Mouse (Mus musculus) CH12.LX (cell line): ENCODE measurements at regions not wholly inside any gene's neighbourhood (a gene's known extent, or its start where the extent isn't known, plus 50 kb on each side); places are given as distances from the start of the nearest gene placed in this dataset.

Experiments used
- DNase-seq: peaks from one replicate; pipeline ENCODE4 v3.0.0-alpha.2; 2013; ENCODE audit errors: extremely low read depth
- H3K27ac ChIP-seq: 2 replicates; pipeline ENCODE4 v1.5.1; 2012; ENCODE audit warnings: low read depth, mild to moderate bottlenecking, control low read depth, moderate library complexity; ENCODE audit not compliant: insufficient read depth
- H3K27me3 ChIP-seq: replicated peaks from 2 replicates; pipeline ENCODE3; 2012; ENCODE audit warnings: inconsistent platforms
- H3K36me3 ChIP-seq, 2 experiments: replicated peaks in 1 of 2; 2 replicates each; pipeline versions ENCODE3 to v1.6.1; 2012; ENCODE audit warnings: inconsistent platforms in 1 of 2, low read length in 1 of 2, mild to moderate bottlenecking in 1 of 2, mixed read lengths in 1 of 2, moderate library complexity in 1 of 2; ENCODE audit not compliant: control insufficient read depth in 1 of 2, insufficient read depth in 1 of 2
- H3K4me1 ChIP-seq, 2 experiments: 2 replicates each; pipeline ENCODE4 v1.6.1; 2012; ENCODE audit warnings: inconsistent platforms in 1 of 2, moderate library complexity in 1 of 2; ENCODE audit not compliant: insufficient read depth in 2 of 2, control insufficient read depth in 1 of 2
- H3K4me2 ChIP-seq: 2 replicates; pipeline ENCODE4 v1.6.1; 2012; ENCODE audit warnings: low read depth, mild to moderate bottlenecking, control low read depth; ENCODE audit not compliant: poor library complexity, insufficient read depth, severe bottlenecking
- H3K4me3 ChIP-seq, 3 experiments: fragments of 150-350 bp in 1 of 3; sonication (generic) in 1 of 3; replicated peaks in 1 of 3; 2 replicates each; pipeline versions ENCODE3 to v1.5.1; 2011 to 2012; ENCODE audit warnings: low read depth in 2 of 3, low read length in 2 of 3, mild to moderate bottlenecking in 2 of 3, moderate library complexity in 2 of 3, control low read depth in 1 of 3, improper control_type of control experiment in 1 of 3, inconsistent platforms in 1 of 3, mixed read lengths in 1 of 3; ENCODE audit not compliant: poor library complexity in 1 of 3
- H3K79me2 ChIP-seq: replicated peaks from 2 replicates; pipeline ENCODE4 v1.6.1; 2012; ENCODE audit warnings: mild to moderate bottlenecking, moderate library complexity; ENCODE audit not compliant: control insufficient read depth, poor library complexity, insufficient read depth, severe bottlenecking; ENCODE audit errors: extremely low read depth
- H3K9ac ChIP-seq: 2 replicates; pipeline ENCODE4 v1.6.1; 2012; ENCODE audit warnings: low read depth, mild to moderate bottlenecking, control low read depth, moderate library complexity; ENCODE audit not compliant: insufficient read depth
- H3K9me3 ChIP-seq: replicated peaks from 2 replicates; pipeline ENCODE3; 2012; ENCODE audit warnings: low read length, inconsistent platforms, mixed read lengths
- CHD1 ChIP-seq: IDR thresholded peaks from 2 replicates; pipeline ENCODE4 v1.6.1; 2012; ENCODE audit warnings: low read depth, low read length, improper control_type of control experiment, inconsistent platforms
- CHD2 ChIP-seq: IDR thresholded peaks from 2 replicates; pipeline ENCODE4 v1.6.1; 2011; ENCODE audit warnings: low read length, improper control_type of control experiment
- ELF1 ChIP-seq: IDR thresholded peaks from 2 replicates; pipeline ENCODE4 v1.6.1; 2014; ENCODE audit warnings: low read depth, mild to moderate bottlenecking, inconsistent platforms, low read length, improper control_type of control experiment
- GABPA ChIP-seq: IDR thresholded peaks from 2 replicates; pipeline ENCODE4 v1.6.1; 2012; ENCODE audit warnings: low read depth, low read length, improper control_type of control experiment, inconsistent platforms; ENCODE audit not compliant: insufficient replicate concordance
- HCFC1 ChIP-seq: IDR thresholded peaks from 2 replicates; pipeline ENCODE4 v1.6.1; 2012; ENCODE audit warnings: low read depth, mild to moderate bottlenecking, inconsistent platforms, low read length, improper control_type of control experiment
- IRF4 ChIP-seq: IDR thresholded peaks from 2 replicates; pipeline ENCODE4 v1.6.1; 2014; ENCODE audit warnings: low read depth, mild to moderate bottlenecking, inconsistent platforms, low read length, improper control_type of control experiment
- KAT2A ChIP-seq: IDR thresholded peaks from 2 replicates; pipeline ENCODE4 v1.6.1; 2012; ENCODE audit warnings: low read length, improper control_type of control experiment, inconsistent platforms; ENCODE audit not compliant: insufficient replicate concordance
- MAX ChIP-seq: IDR thresholded peaks from 2 replicates; pipeline ENCODE4 v1.6.1; 2011; ENCODE audit warnings: low read length, improper control_type of control experiment
- MEF2A ChIP-seq: IDR thresholded peaks from 2 replicates; pipeline ENCODE4 v1.6.1; 2014; ENCODE audit warnings: low read depth, mild to moderate bottlenecking, inconsistent platforms, low read length, improper control_type of control experiment, borderline replicate concordance
- MXI1 ChIP-seq: IDR thresholded peaks from 2 replicates; pipeline ENCODE4 v1.6.1; 2011; ENCODE audit warnings: mild to moderate bottlenecking, low read depth, low read length, improper control_type of control experiment
- MYC ChIP-seq: IDR thresholded peaks from 2 replicates; pipeline ENCODE4 v1.6.1; 2011; ENCODE audit warnings: low read depth, mild to moderate bottlenecking, improper control_type of control experiment, low read length
- PAX5 ChIP-seq: IDR thresholded peaks from 2 replicates; pipeline ENCODE4 v1.6.1; 2012; ENCODE audit warnings: low read length, inconsistent platforms, mixed read lengths
- POLR2A ChIP-seq: IDR thresholded peaks from 2 replicates; pipeline ENCODE4 v1.6.1; 2011; ENCODE audit warnings: low read depth, mild to moderate bottlenecking, improper control_type of control experiment, low read length
- SIN3A ChIP-seq: IDR thresholded peaks from 2 replicates; pipeline ENCODE4 v1.6.1; 2012; ENCODE audit warnings: low read length, improper control_type of control experiment, inconsistent platforms
- TBP ChIP-seq: conservative IDR thresholded peaks from 2 replicates; pipeline ENCODE4 v1.6.1; 2011; ENCODE audit warnings: low read depth, low read length, improper control_type of control experiment
- TCF12 ChIP-seq: IDR thresholded peaks from 2 replicates; pipeline ENCODE4 v1.6.1; 2014; ENCODE audit warnings: low read depth, mild to moderate bottlenecking, inconsistent platforms, low read length, improper control_type of control experiment
- UBTF ChIP-seq: IDR thresholded peaks from 2 replicates; pipeline ENCODE4 v1.6.1; 2012; ENCODE audit warnings: low read depth, mild to moderate bottlenecking, inconsistent platforms, low read length, improper control_type of control experiment, moderate library complexity
- USF1 ChIP-seq: IDR thresholded peaks from 2 replicates; pipeline ENCODE4 v1.6.1; 2014; ENCODE audit warnings: low read depth, mild to moderate bottlenecking, inconsistent platforms, low read length, improper control_type of control experiment
- ZC3H11A ChIP-seq: IDR thresholded peaks from 2 replicates; pipeline ENCODE4 v1.6.1; 2012; ENCODE audit warnings: low read depth, mild to moderate bottlenecking, inconsistent platforms, low read length, improper control_type of control experiment
- ZMIZ1 ChIP-seq: IDR thresholded peaks from 2 replicates; pipeline ENCODE4 v1.6.1; 2012; ENCODE audit warnings: low read depth, mild to moderate bottlenecking, inconsistent platforms, low read length, improper control_type of control experiment
- dilution Hi-C: fragments of 300-500 bp; cut with MboI; formaldehyde crosslinking; loops from 2 replicates; pipeline ENCODE4 v1.14.3; 2020; ENCODE audit warnings: low sequenced_read_pairs; ENCODE audit not compliant: extremely low pct_unique_long_range_greater_than_20kb, extremely low pct_ligation_motif_present
- in situ Hi-C: fragments of 300-500 bp; cut with MboI; formaldehyde crosslinking; loops from 3 replicates; pipeline ENCODE4 v1.14.3; 2019; ENCODE audit warnings: low sequenced_read_pairs, low pct_ligation_motif_present, low pct_unique_long_range_greater_than_20kb, mixed read lengths

DNA sequence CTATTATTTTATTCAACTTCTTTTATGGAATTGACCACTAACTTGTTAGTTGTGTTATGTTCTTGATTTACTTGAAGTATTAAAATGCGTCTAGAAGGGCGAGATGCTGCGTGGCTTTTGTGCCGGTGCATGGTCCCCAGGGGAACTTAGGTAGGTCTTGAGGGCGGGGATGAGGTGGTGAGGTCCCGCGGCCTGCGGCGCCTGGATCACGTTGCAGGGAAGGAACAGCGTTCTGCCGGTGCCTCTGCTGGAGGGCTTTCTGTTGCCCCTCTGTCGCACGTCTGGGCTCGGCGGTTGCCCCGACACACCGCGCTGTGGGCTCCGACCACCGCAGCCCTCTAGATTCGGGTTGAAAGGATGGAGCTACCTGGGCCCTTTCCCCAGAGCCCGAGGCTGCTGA, 136.7 kb upstream of the Gm10181 start:
- in situ Hi-C loops, result no loop called here
- no peak for DNase-seq
- no peak overlapping the region for H3K9ac ChIP-seq

DNA sequence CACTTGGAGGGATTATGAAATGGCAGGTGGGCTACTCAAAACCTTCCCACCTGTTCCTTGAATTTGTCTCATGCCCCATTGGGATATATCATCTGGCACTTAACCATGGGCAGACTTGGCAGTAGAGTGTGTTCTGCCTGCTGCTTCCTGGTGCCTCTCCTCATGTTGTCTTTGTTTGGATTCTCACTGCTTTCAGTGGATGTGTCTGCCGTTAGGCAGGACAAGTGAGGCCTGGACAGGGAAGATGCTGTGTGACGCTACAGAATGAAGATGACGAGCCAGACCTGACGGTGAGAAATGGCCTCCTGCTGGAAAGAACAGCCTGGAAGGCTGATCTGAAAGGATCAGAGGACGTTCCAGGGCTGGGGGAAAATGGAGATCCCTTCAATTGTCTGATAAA, 133.6 kb upstream of the Gm10181 start:
- dilution Hi-C loops (no loop called here), in situ Hi-C loops (no loop called here)
- H3K27me3 ChIP-seq, result no peaks in the 10 kb centered on the region
- H3K9me3 ChIP-seq, result no peaks in the 10 kb centered on the region
- peaks cover 0 to 7% of the 10 kb centered on the region in 2 experiments; a peak in 1 of 4 replicates for H3K4me1 ChIP-seq
- no peak for DNase-seq
- H3K4me3 ChIP-seq, result no peak overlapping the region
- H3K27ac ChIP-seq, result no peak overlapping the region
- H3K4me2 ChIP-seq, result no peak overlapping the region
- no peak for TF ChIP-seq TBP
- no peaks in the 10 kb centered on the region for H3K36me3 ChIP-seq
- no peaks in the 10 kb centered on the region for H3K79me2 ChIP-seq
- no peak overlapping the region for H3K9ac ChIP-seq

More for the DNA sequence above, 136.7 kb upstream of the Gm10181 start:
- no peaks in the 10 kb centered on the region for H3K36me3 ChIP-seq
- no peaks in the 10 kb centered on the region for H3K79me2 ChIP-seq
- H3K27ac ChIP-seq, result no peak overlapping the region
- H3K9me3 ChIP-seq, result no peaks in the 10 kb centered on the region
- TF ChIP-seq MYC, result no peak
- TF ChIP-seq HCFC1, result no peak
- no peak for TF ChIP-seq KAT2A
- no peak for TF ChIP-seq GABPA
- TF ChIP-seq ZMIZ1, result no peak
- H3K4me3 ChIP-seq, result no peak overlapping the region
- no peaks in the 10 kb centered on the region for H3K27me3 ChIP-seq
- H3K4me2 ChIP-seq, result no peak overlapping the region
- H3K4me1 ChIP-seq, result no peaks in the 10 kb centered on the region
- dilution Hi-C loops, result no loop called here

GRCm38 (mm10) chr9:24956566-24956965, 132.7 kb upstream of the Gm10181 start:
- dilution Hi-C loops (no loop called here), in situ Hi-C loops (no loop called here)

More at GRCm38 (mm10) chr9:24956566-24956965, 132.7 kb upstream of the Gm10181 start:
- Histone ChIP-seq H3K9ac (no peak overlapping the region), H3K4me1 (peaks cover 0 to 7% of the 10 kb centered on the region in 2 experiments; a peak in 1 of 4 replicates), H3K9me3 (no peaks in the 10 kb centered on the region), H3K27ac (no peak overlapping the region), H3K4me2 (no peak overlapping the region), H3K36me3 (no peaks in the 10 kb centered on the region), H3K4me3 (no peak overlapping the region), H3K27me3 (no peaks in the 10 kb centered on the region), H3K79me2 (no peaks in the 10 kb centered on the region)
- DNase-seq, result no peak
- TF ChIP-seq PAX5 (no peak), MYC (no peak), MXI1 (no peak), UBTF (no peak), GABPA (no peak), POLR2A (no peak), ELF1 (no peak), ZC3H11A (no peak), TCF12 (no peak), IRF4 (no peak), SIN3A (no peak), CHD1 (no peak), MEF2A (no peak), USF1 (no peak), CHD2 (no peak), MAX (no peak)
